In the genomic region with DNA sequence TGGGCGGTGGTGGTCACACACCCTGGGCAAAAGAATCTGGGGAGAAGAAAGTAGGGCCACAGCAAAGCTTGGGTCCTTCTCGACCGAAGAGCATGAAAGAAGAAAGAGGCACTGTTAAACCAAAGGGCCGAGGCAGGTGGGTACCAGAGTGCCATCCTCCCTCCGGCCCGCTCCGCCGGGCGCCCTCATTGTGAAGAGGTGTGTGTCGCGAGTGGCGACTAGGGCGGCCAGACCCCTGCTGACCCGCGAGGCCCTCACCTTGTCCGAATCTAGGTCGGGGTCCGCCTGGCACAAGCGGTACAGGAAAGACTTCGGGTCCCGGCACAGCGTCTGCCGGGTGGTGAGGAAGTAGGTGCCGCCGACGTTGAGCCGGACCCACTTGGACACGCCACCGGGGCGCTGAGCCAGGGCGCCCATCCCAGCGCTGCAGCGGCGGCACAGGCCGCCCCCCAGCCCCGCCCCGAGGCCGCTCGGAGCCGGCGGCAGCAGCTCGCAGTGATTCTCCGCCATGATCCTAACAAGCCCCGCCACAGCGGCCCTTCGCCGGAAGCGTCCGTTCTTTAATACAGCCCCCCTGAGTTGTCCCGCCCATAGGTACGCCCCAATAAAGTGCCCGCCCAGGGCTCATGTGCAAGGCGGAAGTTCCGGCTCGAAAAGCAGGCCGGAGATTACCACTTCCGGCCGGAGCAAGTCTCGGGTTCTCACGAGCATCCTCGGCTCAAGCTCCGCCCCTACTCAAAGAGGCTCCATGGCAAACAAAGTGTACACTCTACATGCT, we compare ENCODE assay signal across 2 mouse cellular contexts.
TF ChIP-seq lines count a peak whose summit lies in the region.

TSS of gene Kctd5 (minus strand) at position 567 of the 778 bp plus-strand sequence.

TF ChIP-seq in C2C12, 6 proteins besides CTCF, POLR2A, EP300 and RAD21 (continued from another document):
- TF ChIP-seq MYOD1 (IDR thresholded peaks at IDR 0.05; ENCODE audit: control insufficient read depth, insufficient read length, low read depth) = no peak

TF ChIP-seq in myocyte, 11 proteins besides CTCF, POLR2A, EP300 and RAD21 (continued from another document):
- TF ChIP-seq MYOG (IDR thresholded peaks at IDR 0.05; ENCODE audit: control insufficient read depth in 1 of 3, insufficient read depth in 1 of 3, insufficient read length in 2 of 3, low read depth in 2 of 3) (peak in 1 of 3 experiments; percentile 21), POLR2AphosphoS2 (IDR thresholded peaks at IDR 0.05; ENCODE audit: insufficient read length, low read depth) (peak; percentile 92), E2F4 (IDR thresholded peaks at IDR 0.05; ENCODE audit: insufficient read depth) (no peak), TCF3 (IDR thresholded peaks at IDR 0.05; ENCODE audit: insufficient read length, low read depth) (no peak), USF1 (IDR thresholded peaks at IDR 0.05; ENCODE audit: low read depth) (peak; percentile 27), REST (IDR thresholded peaks at IDR 0.05; ENCODE audit: insufficient read depth, insufficient read length) (no peak)
TF ChIP-seq in myocyte: peak in this region for 5.
